Mouse (Mus musculus): ENCODE measurements at regions not wholly inside any gene's neighbourhood (a gene's known extent, or its start where the extent isn't known, plus 50 kb on each side); places are given as distances from the start of the nearest gene placed in this dataset.

DNA sequence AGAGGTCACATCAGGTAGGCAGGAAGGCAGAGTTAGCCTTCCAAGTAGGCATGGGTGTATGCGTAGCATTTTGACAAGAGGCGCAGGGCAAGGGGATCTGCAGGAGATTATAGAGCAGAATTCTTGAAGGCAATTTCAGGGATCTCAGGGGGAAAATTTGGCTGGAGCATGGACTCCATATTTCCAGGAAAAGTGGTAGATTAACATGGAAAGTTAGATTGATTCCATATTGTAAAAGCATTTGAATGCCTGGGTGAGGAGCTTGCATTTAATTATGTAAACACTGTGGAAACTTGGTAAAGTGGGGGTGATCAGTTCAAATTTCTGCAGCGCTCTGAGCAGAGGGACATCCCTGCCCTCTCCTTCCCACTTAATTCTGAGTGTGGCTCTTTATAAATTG, 146.7 kb downstream of the Pax3 start:
- no peak for DNase-seq (ENCODE audit: low spot score in 2 of 2)

- DNase-seq (ENCODE audit: low spot score in 2 of 2), result no peak
Observed at GRCm38 (mm10) chr1:78032336-78032735, 164.6 kb downstream of the Pax3 start.

GRCm38 (mm10) chr1:78021766-78022165, 175.2 kb downstream of the Pax3 start:
- DNase-seq (ENCODE audit: low spot score in 2 of 2), result no peak

- no peak for DNase-seq (ENCODE audit: low spot score in 2 of 2)
Observed at GRCm38 (mm10) chr1:78021014-78021413, 175.9 kb downstream of the Pax3 start.

DNA sequence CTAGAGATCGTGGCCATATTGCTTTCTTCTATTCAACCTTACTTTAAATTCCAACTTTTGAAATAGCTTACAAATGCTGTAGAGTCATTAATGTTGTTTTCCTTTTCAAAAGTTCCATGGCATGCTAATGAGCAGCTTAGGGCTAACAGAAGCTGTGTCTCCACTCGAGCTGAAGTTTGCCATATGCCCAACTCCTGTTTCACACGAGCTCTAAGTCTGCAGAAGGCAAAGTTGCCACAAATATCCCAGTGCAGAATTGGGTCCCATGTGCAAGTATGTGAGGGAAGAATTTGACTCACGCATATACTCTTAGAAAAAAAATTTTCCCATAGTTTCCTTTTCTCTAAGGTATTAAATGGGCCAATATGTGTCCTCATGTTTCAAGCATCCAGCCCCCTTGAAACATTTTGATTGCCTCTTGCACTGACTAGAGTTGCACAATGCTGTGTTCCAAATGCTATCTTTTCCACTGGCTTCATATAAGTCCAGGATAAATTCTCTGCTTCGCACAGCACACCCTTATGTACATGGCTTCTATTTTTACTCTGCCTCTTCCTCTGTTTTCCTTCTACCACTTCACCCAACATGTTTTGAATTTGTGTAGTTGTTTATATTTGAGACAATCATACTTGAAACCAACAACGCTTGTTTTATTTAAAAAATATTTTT, 178.9 kb downstream of the Pax3 start:
- no peak for DNase-seq (ENCODE audit: low spot score in 2 of 2)

GRCm38 (mm10) chr1:78016541-78017267, 180.2 kb downstream of the Pax3 start:
- no peak for DNase-seq (ENCODE audit: low spot score in 2 of 2)

DNA sequence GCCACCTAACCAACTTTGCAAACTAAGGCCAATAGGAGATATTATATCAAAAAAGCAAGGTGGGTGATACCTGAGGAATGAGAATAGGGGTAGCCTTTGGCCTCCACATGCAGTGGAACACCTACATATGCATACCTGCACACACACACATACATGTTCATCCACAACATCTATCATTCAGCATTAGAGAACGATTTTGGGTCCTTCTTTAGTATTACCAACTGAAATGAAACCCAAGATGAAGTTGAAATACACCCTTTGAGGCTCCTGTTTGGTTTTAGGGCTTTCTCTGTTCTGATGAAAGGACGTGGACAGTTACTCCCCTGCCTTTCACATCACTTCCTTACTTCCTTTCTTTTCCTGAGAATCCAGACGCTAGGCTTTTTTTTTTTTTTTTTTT, 180.9 kb downstream of the Pax3 start:
- DNase-seq (ENCODE audit: low spot score in 2 of 2), result no peak

GRCm38 (mm10) chr1:78013396-78013795, 183.5 kb downstream of the Pax3 start:
- DNase-seq (ENCODE audit: low spot score in 2 of 2), result no peak

DNA sequence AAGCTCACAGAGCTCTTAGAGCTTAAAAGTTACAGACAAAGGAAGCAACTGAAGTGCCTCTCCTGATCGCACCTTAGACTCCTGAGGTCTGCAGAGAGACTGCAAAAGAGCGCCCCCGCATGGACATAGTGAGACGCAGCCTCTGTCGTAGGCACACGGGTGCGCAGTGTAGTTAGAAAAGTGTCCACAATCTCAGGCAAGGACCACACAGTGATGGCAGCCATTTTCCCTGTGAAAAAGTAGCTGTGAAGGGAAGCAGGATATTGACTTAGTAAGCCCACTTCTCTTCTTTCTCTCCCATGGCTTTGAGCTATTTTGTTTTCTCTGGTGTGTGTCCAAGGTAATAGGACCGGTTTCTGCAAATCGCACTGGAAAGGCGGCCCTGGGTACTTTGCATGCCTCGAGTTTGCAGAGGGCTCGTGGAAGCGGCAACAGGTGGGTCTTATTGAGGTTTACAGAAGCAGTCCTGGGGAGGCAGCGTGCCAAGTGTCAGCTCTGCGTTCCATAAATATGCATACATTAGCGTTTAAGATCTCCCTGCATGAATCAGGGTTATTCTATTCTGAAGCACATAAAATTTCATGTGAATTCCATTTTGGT, 188.0 kb downstream of the Pax3 start:
- no peak for DNase-seq (ENCODE audit: low spot score in 2 of 2)

DNA sequence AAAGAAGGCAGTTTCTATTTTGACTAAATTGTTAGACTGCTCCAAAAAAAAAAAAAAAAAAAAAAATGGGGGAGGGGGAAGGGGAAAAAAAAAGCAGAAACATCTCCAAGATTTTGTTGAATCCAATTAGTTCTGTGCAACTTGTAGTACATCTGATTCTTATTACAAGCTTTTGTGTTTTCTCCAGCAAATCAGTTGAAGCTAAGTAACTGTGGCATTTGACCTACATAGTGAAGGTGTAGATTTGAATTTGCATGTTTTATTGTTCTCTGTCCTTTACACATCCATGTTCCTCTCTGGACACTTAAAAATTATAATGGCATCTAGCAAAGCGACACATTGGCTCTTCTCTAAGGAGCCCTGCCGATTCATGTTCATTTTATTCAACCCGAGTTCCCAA, 192.6 kb downstream of the Pax3 start:
- DNase-seq (ENCODE audit: low spot score in 2 of 2), result no peak

DNA sequence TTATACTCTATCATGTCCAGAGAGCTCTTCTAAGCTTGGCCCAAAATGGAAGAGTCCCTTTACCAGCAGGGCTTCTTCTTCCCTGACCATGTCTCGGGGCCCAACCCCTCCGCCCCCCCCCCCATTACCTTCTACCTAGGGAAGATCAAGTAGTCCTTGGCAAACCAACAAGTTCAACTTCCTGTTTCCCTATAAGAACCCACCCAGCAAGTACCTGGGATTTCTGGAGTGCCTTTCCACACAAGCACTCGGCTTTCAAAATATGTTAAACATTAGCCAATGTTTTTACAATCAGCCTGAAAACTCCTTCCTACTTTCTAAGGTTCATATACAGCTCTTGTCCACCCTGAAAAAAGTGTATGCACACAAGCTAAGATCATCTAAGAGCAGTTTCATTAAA, 198.2 kb downstream of the Pax3 start:
- DNase-seq (ENCODE audit: low spot score in 2 of 2), result no peak

- DNase-seq (ENCODE audit: low spot score in 2 of 2), result no peak
Observed at GRCm38 (mm10) chr1:77981528-77981927, 215.4 kb downstream of the Pax3 start.

- DNase-seq (ENCODE audit: low spot score in 2 of 2), result peak; percentile 5 to 51
Observed at GRCm38 (mm10) chr1:77978696-77979095, 218.2 kb downstream of the Pax3 start.

- DNase-seq (ENCODE audit: low spot score in 2 of 2), result no peak
Observed at GRCm38 (mm10) chr1:77975941-77976340, 221.0 kb downstream of the Pax3 start.

DNA sequence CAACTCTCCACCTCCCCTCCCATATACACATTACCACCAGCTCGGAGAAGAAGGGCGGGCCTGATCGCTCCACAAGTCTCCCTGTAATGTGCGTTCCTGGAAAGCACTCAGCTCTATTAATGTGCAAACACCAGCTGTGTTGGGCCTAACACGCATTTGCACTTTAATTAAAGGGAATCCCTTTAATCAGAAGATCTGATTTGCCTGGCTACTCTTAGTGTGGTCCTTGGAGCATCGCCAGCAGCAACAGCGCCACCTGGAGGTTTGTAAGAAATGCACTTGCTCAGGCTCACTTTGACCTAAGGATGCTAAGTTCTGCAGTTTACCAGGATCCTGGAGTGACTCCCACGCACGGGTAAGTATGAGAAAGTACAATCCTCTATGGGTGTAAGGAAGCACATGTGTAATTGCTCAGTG, 224.6 kb downstream of the Pax3 start:
- peak in 1 of 2 experiments; percentile 34 for DNase-seq (ENCODE audit: low spot score in 2 of 2)

GRCm38 (mm10) chr1:77964656-77965335, 232.1 kb downstream of the Pax3 start:
- DNase-seq (ENCODE audit: low spot score in 2 of 2), result no peak

GRCm38 (mm10) chr1:77959309-77959708, 237.6 kb downstream of the Pax3 start:
- DNase-seq (ENCODE audit: low spot score in 2 of 2), result no peak

GRCm38 (mm10) chr1:77957156-77957767, 239.7 kb downstream of the Pax3 start:
- DNase-seq (ENCODE audit: low spot score in 2 of 2), result no peak

GRCm38 (mm10) chr1:77947894-77948293, 249.0 kb downstream of the Pax3 start:
- no peak for DNase-seq (ENCODE audit: low spot score in 2 of 2)

- DNase-seq (ENCODE audit: low spot score in 2 of 2), result no peak
Observed at GRCm38 (mm10) chr1:77944327-77944645, 252.6 kb downstream of the Pax3 start.

- DNase-seq (ENCODE audit: low spot score in 2 of 2), result no peak
Observed at GRCm38 (mm10) chr1:77943633-77944326, 253.2 kb downstream of the Pax3 start.

GRCm38 (mm10) chr1:77943101-77943500, 253.8 kb downstream of the Pax3 start:
- DNase-seq (ENCODE audit: low spot score in 2 of 2), result no peak

Data from spleen, postnatal 10 days (tissue).